Comparison of ENCODE assay signal across 31 mouse cellular contexts in genomic region chr9:95878246-95878645, GRCm38 (mm10). TPM values are rescaled to one million over a fixed set of nuclear protein-coding genes. Genes with fewer than 3 reads are reported as not detected.
"Had no signal": no experiment of that assay in that cellular context is flagged by ENCODE, and none has a peak within 500 bp of the region (broad histone marks: within the 10 kb centered on the region; RNA-seq: fewer than 3 reads in every experiment).

No protein-coding gene starts in this region.

- H3K27me3 ChIP-seq: heart, embryonic 12.5 days; heart, embryonic 13.5 days; heart, embryonic 15.5 days; hindbrain, embryonic 12.5 days; hindbrain, embryonic 13.5 days; hindbrain, embryonic 15.5 days; intestine, embryonic 15.5 days; kidney, embryonic 15.5 days had no signal

- H3K36me3 ChIP-seq: intestine, embryonic 15.5 days had no signal

- H3K4me3 ChIP-seq: heart, embryonic 10.5 days; heart, embryonic 12.5 days; heart, embryonic 13.5 days; heart, embryonic 15.5 days; hindbrain, embryonic 10.5 days; hindbrain, embryonic 12.5 days; hindbrain, embryonic 13.5 days; hindbrain, embryonic 15.5 days; intestine, embryonic 15.5 days; kidney, embryonic 15.5 days; layer of hippocampus, adult 2 months had no signal

- H3K9me3 ChIP-seq: heart, embryonic 10.5 days; heart, embryonic 12.5 days; heart, embryonic 13.5 days; heart, embryonic 15.5 days; hindbrain, embryonic 10.5 days; hindbrain, embryonic 12.5 days; hindbrain, embryonic 13.5 days; hindbrain, embryonic 15.5 days; intestine, embryonic 15.5 days; kidney, embryonic 15.5 days had no signal

- DNase-seq: heart, postnatal 10 days; heart, postnatal 14 days; heart, postnatal 36 days; heart, postnatal 4 days; kidney, adult 11 months; kidney, adult 18-20 months; kidney, adult 2 months; kidney, adult 8-10 months; kidney, adult 9 months; kidney, postnatal 10 days; kidney, postnatal 14 days; kidney, postnatal 25 days; kidney, postnatal 36 days; kidney, postnatal 4 days; layer of hippocampus, adult 9-11 months; layer of hippocampus, postnatal 36 days had no signal

- H3K27ac ChIP-seq: heart, embryonic 10.5 days; heart, embryonic 13.5 days; heart, embryonic 15.5 days; hindbrain, embryonic 10.5 days; hindbrain, embryonic 12.5 days; hindbrain, embryonic 13.5 days; hindbrain, embryonic 14.5 days; hindbrain, embryonic 15.5 days; hindbrain, postnatal 0 days; intestine, embryonic 15.5 days; kidney, embryonic 15.5 days; kidney, postnatal 0 days; layer of hippocampus, adult 2 months had no signal

- H3K9ac ChIP-seq: heart, embryonic 12.5 days; heart, embryonic 13.5 days; heart, embryonic 15.5 days; hindbrain, embryonic 12.5 days; hindbrain, embryonic 13.5 days; hindbrain, embryonic 14.5 days; hindbrain, embryonic 15.5 days; intestine, embryonic 15.5 days; kidney, embryonic 15.5 days had no signal

- H3K4me1 ChIP-seq: heart, embryonic 10.5 days; heart, embryonic 12.5 days; heart, embryonic 13.5 days; heart, embryonic 15.5 days; hindbrain, embryonic 10.5 days; hindbrain, embryonic 12.5 days; hindbrain, embryonic 13.5 days; hindbrain, embryonic 15.5 days; intestine, embryonic 15.5 days; kidney, embryonic 15.5 days had no signal

RNA-seq across cellular contexts. Expression of gene Pls1, which starts 33.1 kb away (rescaled TPM):
- total RNA-seq: hematopoietic stem cell, adult 5-6 weeks had no signal
